Mouse (Mus musculus): ENCODE measurements around the gene Rftn1. TPM values are rescaled to one million over a fixed set of nuclear protein-coding genes. Genes with fewer than 3 reads are reported as not detected.

Rftn1 gene
- polyA plus RNA-seq, 1 experiment from 2014 or later = 11.9 TPM

- no peak overlapping the region for H3K9ac ChIP-seq (ENCODE audit: low read depth, low read length)
- no peak overlapping the region for H3K4me3 ChIP-seq (ENCODE audit: low read length)
- H3K27me3 ChIP-seq (ENCODE audit: control insufficient read depth, insufficient read depth, low read length) = no peaks in the 10 kb centered on the region
- ATAC-seq (ENCODE audit: low FRiP score, low TSS enrichment) = no peak
- H3K4me1 ChIP-seq (ENCODE audit: control insufficient read depth, insufficient read depth, low read length) = no peaks in the 10 kb centered on the region
- H3K27ac ChIP-seq (ENCODE audit: low read depth, low read length) = no peak overlapping the region
- H3K9me3 ChIP-seq (ENCODE audit: control insufficient read depth, low read length) = no peaks in the 10 kb centered on the region
- WGBS = 88% methylated on average over 3 of the region's 3 CpGs
- no peak overlapping the region for H3K4me2 ChIP-seq (replicated peaks; ENCODE audit: low read depth, low read length)
- H3K36me3 ChIP-seq (ENCODE audit: control insufficient read depth, insufficient read depth, low read length) = no peaks in the 10 kb centered on the region
Observed at GRCm38 (mm10) chr17:50088054-50088453, 102.4 kb downstream of the Rftn1 start.

GRCm38 (mm10) chr17:50086887-50087286, 103.6 kb downstream of the Rftn1 start:
- H3K27me3 ChIP-seq (ENCODE audit: control insufficient read depth, insufficient read depth, low read length) = no peaks in the 10 kb centered on the region
- no peak overlapping the region for H3K27ac ChIP-seq (ENCODE audit: low read depth, low read length)
- no peaks in the 10 kb centered on the region for H3K9me3 ChIP-seq (ENCODE audit: control insufficient read depth, low read length)
- no peak overlapping the region for H3K9ac ChIP-seq (ENCODE audit: low read depth, low read length)
- no peaks in the 10 kb centered on the region for H3K4me1 ChIP-seq (ENCODE audit: control insufficient read depth, insufficient read depth, low read length)
- no peak for ATAC-seq (ENCODE audit: low FRiP score, low TSS enrichment)
- H3K36me3 ChIP-seq (ENCODE audit: control insufficient read depth, insufficient read depth, low read length) = no peaks in the 10 kb centered on the region
- no peak overlapping the region for H3K4me2 ChIP-seq (replicated peaks; ENCODE audit: low read depth, low read length)
- H3K4me3 ChIP-seq (ENCODE audit: low read length) = no peak overlapping the region
- 50% methylated on average over 4 of the region's 4 CpGs for WGBS

- Histone ChIP-seq H3K4me3 (ENCODE audit: low read length) (no peak overlapping the region), H3K4me2 (replicated peaks; ENCODE audit: low read depth, low read length) (no peak overlapping the region), H3K9me3 (ENCODE audit: control insufficient read depth, low read length) (no peaks in the 10 kb centered on the region), H3K27ac (ENCODE audit: low read depth, low read length) (no peak overlapping the region), H3K27me3 (ENCODE audit: control insufficient read depth, insufficient read depth, low read length) (no peaks in the 10 kb centered on the region), H3K36me3 (ENCODE audit: control insufficient read depth, insufficient read depth, low read length) (no peaks in the 10 kb centered on the region), H3K4me1 (ENCODE audit: control insufficient read depth, insufficient read depth, low read length) (no peaks in the 10 kb centered on the region), H3K9ac (ENCODE audit: low read depth, low read length) (no peak overlapping the region)
- no peak for ATAC-seq (ENCODE audit: low FRiP score, low TSS enrichment)
- 89% methylated on average over 6 of the region's 6 CpGs for WGBS
Observed at GRCm38 (mm10) chr17:50084721-50085120, 105.8 kb downstream of the Rftn1 start.

GRCm38 (mm10) chr17:50083937-50084336, 106.5 kb downstream of the Rftn1 start:
- Histone ChIP-seq H3K36me3 (ENCODE audit: control insufficient read depth, insufficient read depth, low read length) (no peaks in the 10 kb centered on the region), H3K27me3 (ENCODE audit: control insufficient read depth, insufficient read depth, low read length) (no peaks in the 10 kb centered on the region), H3K9me3 (ENCODE audit: control insufficient read depth, low read length) (no peaks in the 10 kb centered on the region), H3K4me3 (ENCODE audit: low read length) (no peak overlapping the region), H3K9ac (ENCODE audit: low read depth, low read length) (no peak overlapping the region), H3K27ac (ENCODE audit: low read depth, low read length) (no peak overlapping the region), H3K4me1 (ENCODE audit: control insufficient read depth, insufficient read depth, low read length) (no peaks in the 10 kb centered on the region), H3K4me2 (replicated peaks; ENCODE audit: low read depth, low read length) (no peak overlapping the region)
- no peak for ATAC-seq (ENCODE audit: low FRiP score, low TSS enrichment)
- 90% methylated on average over 4 of the region's 4 CpGs for WGBS

- WGBS = 90% methylated on average over 3 of the region's 3 CpGs
- H3K27ac ChIP-seq (ENCODE audit: low read depth, low read length) = no peak overlapping the region
- H3K4me1 ChIP-seq (ENCODE audit: control insufficient read depth, insufficient read depth, low read length) = no peaks in the 10 kb centered on the region
- H3K36me3 ChIP-seq (ENCODE audit: control insufficient read depth, insufficient read depth, low read length) = no peaks in the 10 kb centered on the region
- no peak for ATAC-seq (ENCODE audit: low FRiP score, low TSS enrichment)
- no peak overlapping the region for H3K9ac ChIP-seq (ENCODE audit: low read depth, low read length)
- H3K9me3 ChIP-seq (ENCODE audit: control insufficient read depth, low read length) = no peaks in the 10 kb centered on the region
- H3K4me3 ChIP-seq (ENCODE audit: low read length) = no peak overlapping the region
- H3K4me2 ChIP-seq (replicated peaks; ENCODE audit: low read depth, low read length) = no peak overlapping the region
- no peaks in the 10 kb centered on the region for H3K27me3 ChIP-seq (ENCODE audit: control insufficient read depth, insufficient read depth, low read length)
Observed at GRCm38 (mm10) chr17:50082947-50083346, 107.5 kb downstream of the Rftn1 start.

GRCm38 (mm10) chr17:50081647-50082046, 108.8 kb downstream of the Rftn1 start:
- Histone ChIP-seq H3K27me3 (ENCODE audit: control insufficient read depth, insufficient read depth, low read length) (no peaks in the 10 kb centered on the region), H3K9ac (ENCODE audit: low read depth, low read length) (no peak overlapping the region), H3K4me2 (replicated peaks; ENCODE audit: low read depth, low read length) (no peak overlapping the region), H3K36me3 (ENCODE audit: control insufficient read depth, insufficient read depth, low read length) (no peaks in the 10 kb centered on the region), H3K27ac (ENCODE audit: low read depth, low read length) (no peak overlapping the region), H3K9me3 (ENCODE audit: control insufficient read depth, low read length) (no peaks in the 10 kb centered on the region), H3K4me1 (ENCODE audit: control insufficient read depth, insufficient read depth, low read length) (no peaks in the 10 kb centered on the region), H3K4me3 (ENCODE audit: low read length) (no peak overlapping the region)
- ATAC-seq (ENCODE audit: low FRiP score, low TSS enrichment) = no peak
- 84% methylated on average over 9 of the region's 9 CpGs for WGBS

- Histone ChIP-seq H3K4me3 (ENCODE audit: low read length) (no peak overlapping the region), H3K9me3 (ENCODE audit: control insufficient read depth, low read length) (no peaks in the 10 kb centered on the region), H3K4me1 (ENCODE audit: control insufficient read depth, insufficient read depth, low read length) (no peaks in the 10 kb centered on the region), H3K27ac (ENCODE audit: low read depth, low read length) (no peak overlapping the region), H3K27me3 (ENCODE audit: control insufficient read depth, insufficient read depth, low read length) (no peaks in the 10 kb centered on the region), H3K9ac (ENCODE audit: low read depth, low read length) (no peak overlapping the region), H3K36me3 (ENCODE audit: control insufficient read depth, insufficient read depth, low read length) (no peaks in the 10 kb centered on the region), H3K4me2 (replicated peaks; ENCODE audit: low read depth, low read length) (no peak overlapping the region)
- no peak for ATAC-seq (ENCODE audit: low FRiP score, low TSS enrichment)
- 94% methylated on average over 4 of the region's 4 CpGs for WGBS
Observed at GRCm38 (mm10) chr17:50080991-50081390, 109.5 kb downstream of the Rftn1 start.

GRCm38 (mm10) chr17:50078749-50079148, 111.7 kb downstream of the Rftn1 start:
- H3K4me3 ChIP-seq (ENCODE audit: low read length) = no peak overlapping the region

GRCm38 (mm10) chr17:50072982-50073965, 117.2 kb downstream of the Rftn1 start:
- Histone ChIP-seq H3K4me3 (ENCODE audit: low read length) (no peak overlapping the region), H3K27ac (ENCODE audit: low read depth, low read length) (no peak overlapping the region), H3K36me3 (ENCODE audit: control insufficient read depth, insufficient read depth, low read length) (no peaks in the 10 kb centered on the region), H3K9me3 (ENCODE audit: control insufficient read depth, low read length) (no peaks in the 10 kb centered on the region), H3K4me1 (ENCODE audit: control insufficient read depth, insufficient read depth, low read length) (0 out of 2 replicates have a peak, but pooled peaks cover 6% of the 10 kb centered on the region), H3K9ac (ENCODE audit: low read depth, low read length) (no peak overlapping the region), H3K27me3 (ENCODE audit: control insufficient read depth, insufficient read depth, low read length) (no peaks in the 10 kb centered on the region), H3K4me2 (replicated peaks; ENCODE audit: low read depth, low read length) (no peak overlapping the region)
- WGBS = 91% methylated on average over 23 of the region's 23 CpGs
- ATAC-seq (ENCODE audit: low FRiP score, low TSS enrichment) = no peak

More at GRCm38 (mm10) chr17:50078749-50079148, 111.7 kb downstream of the Rftn1 start:
- Histone ChIP-seq H3K27ac (ENCODE audit: low read depth, low read length) (no peak overlapping the region), H3K9me3 (ENCODE audit: control insufficient read depth, low read length) (no peaks in the 10 kb centered on the region), H3K9ac (ENCODE audit: low read depth, low read length) (no peak overlapping the region), H3K36me3 (ENCODE audit: control insufficient read depth, insufficient read depth, low read length) (no peaks in the 10 kb centered on the region), H3K4me2 (replicated peaks; ENCODE audit: low read depth, low read length) (no peak overlapping the region), H3K27me3 (ENCODE audit: control insufficient read depth, insufficient read depth, low read length) (no peaks in the 10 kb centered on the region), H3K4me1 (ENCODE audit: control insufficient read depth, insufficient read depth, low read length) (no peaks in the 10 kb centered on the region)
- ATAC-seq (ENCODE audit: low FRiP score, low TSS enrichment) = no peak
- WGBS = 96% methylated on average over 6 of the region's 6 CpGs
